Comparison of ENCODE assay signal across 12 mouse cellular contexts in the genomic region with DNA sequence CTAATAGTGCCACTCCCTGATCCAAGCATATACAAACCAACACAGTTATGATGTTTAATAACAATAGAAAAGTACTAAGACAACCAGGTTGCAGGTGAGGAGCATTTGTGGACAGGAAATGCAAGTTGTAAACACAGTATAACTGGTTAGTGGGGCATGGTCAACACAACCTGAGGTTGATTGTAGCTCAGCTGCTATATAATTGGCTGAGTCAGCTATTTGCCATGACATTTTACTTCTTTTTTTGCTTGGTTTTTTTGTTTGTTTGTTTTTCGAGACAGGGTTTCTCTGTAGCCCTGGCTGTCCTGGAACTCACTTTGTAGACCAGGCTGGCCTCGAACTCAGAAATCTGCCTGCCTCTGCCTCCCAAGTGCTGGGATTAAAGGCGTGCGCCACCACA. TPM values are rescaled to one million over a fixed set of nuclear protein-coding genes. Genes with fewer than 3 reads are reported as not detected.
"Had no signal": no experiment of that assay in that cellular context is flagged by ENCODE, and none has a peak within 500 bp of the region (broad histone marks: within the 10 kb centered on the region; RNA-seq: fewer than 3 reads in every experiment).

No protein-coding gene starts in this region.

RNA-seq across cellular contexts. Expression of gene Spink2, which starts 20.6 kb away (rescaled TPM):
- total RNA-seq: hematopoietic stem cell, adult 5-6 weeks; hindbrain, postnatal 0 days; layer of hippocampus, adult 18-20 months; layer of hippocampus, adult 2 months; layer of hippocampus, adult 8-10 months; layer of hippocampus, postnatal 10 days; layer of hippocampus, postnatal 14 days; layer of hippocampus, postnatal 25 days; layer of hippocampus, postnatal 36 days; left cerebral cortex, adult 18-20 months; left cerebral cortex, adult 2 months; left cerebral cortex, adult 8-10 months had no signal
